Mouse (Mus musculus) adrenal gland (tissue): Measurements from ENCODE around the gene Ccdc73.
"Not testable (repeated sequence)": the region's sequence is repeated elsewhere in the genome, so short reads cannot be mapped to it uniquely, and the experiment has no call there.

Source experiments
- intact Hi-C: fragments of 180-260 bp; cut with DNase I; formaldehyde crosslinking; loops from one replicate; pipeline ENCODE4 v1.15.1; 2025
- long read RNA-seq, 2 experiments: library from polyadenylated mRNA; unstranded; transcript quantifications; one replicate each; pipeline ENCODE4 v2.0.0; 2020; ENCODE audit warnings: borderline replicate concordance in 1 of 2; ENCODE audit not compliant: insufficient replicate concordance in 1 of 2

The Ccdc73 gene
- long read RNA-seq, experiment 1, partial matches to known transcripts: 0 of 3 reads
- long read RNA-seq, experiment 1, other reads (novel, unspliced or antisense): 1 of 3 reads
- long read RNA-seq, experiment 2, partial matches to known transcripts: 0 of 1 reads
- long read RNA-seq, experiment 2, other reads (novel, unspliced or antisense): 1 of 1 reads

DNA sequence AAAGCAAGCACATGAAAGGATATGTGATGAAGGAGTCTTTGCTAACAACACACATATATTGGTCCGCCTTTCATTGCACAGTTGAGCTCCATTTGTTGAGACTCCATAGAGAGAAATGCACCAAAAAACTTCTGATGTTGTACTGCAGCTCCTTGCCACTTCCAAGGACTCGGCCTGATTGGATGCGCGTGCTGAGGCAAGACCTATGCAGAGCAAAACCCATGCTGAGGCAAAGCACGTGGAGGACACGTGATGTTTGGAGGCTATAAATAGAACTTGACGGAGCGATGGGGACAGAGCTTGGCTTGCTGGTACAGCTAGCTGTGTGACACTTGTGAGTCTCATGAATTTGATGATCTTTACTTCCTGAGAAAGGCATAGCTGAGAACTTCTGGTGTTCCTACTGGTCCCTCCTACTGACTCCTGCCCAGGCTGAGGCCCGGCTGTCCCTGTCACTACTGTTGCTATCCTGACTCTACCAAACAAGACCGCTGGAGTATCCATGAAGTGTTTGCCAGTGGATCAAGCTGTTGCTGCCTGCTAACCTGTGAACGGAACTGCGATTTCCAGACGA, at the start of gene Ccdc73:
TSS of gene Ccdc73 (plus strand) at position 524 of the 574 bp plus-strand sequence.
- intact Hi-C loops: no loop called here

DNA sequence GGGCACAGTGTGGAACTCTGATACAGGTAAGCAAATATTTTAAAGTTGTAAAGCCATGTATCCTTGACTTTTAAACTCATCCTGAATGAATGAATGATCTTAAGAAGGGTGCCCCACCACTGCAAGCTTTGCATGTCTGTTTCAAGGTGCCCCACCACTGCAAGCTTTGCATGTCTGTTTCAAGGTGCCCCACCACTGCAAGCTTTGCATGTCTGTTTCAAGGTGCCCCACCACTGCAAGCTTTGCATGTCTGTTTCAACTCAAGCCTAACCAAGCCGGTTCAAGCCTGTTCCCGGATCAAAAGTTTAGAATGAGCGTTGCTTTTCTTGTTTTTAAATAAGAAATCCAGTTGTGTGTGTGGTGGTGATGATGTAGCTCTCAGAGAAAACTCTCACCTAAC, 48.8 kb upstream of the Ccdc73 start:
- intact Hi-C loops: not testable (repeated sequence)

DNA sequence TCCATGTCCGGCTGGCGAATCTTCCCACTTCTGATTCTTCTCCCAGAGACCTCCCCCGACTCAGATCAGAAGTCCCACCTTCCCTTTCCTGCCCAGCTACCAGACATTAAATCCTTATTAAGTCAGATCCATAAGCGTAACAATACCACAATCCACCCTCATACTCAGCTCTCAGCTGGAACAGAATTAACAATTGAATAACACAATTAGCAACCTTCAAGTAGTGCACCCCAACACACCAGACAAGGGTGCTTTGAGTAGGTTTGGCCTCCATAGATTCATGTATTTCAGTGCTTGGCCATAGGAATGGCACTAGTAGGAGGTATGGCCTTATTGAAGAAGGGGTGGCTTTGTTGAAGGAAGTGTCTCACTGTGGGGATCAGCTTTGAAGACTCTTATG, 41.4 kb upstream of the Ccdc73 start:
- intact Hi-C loops: no loop called here

DNA sequence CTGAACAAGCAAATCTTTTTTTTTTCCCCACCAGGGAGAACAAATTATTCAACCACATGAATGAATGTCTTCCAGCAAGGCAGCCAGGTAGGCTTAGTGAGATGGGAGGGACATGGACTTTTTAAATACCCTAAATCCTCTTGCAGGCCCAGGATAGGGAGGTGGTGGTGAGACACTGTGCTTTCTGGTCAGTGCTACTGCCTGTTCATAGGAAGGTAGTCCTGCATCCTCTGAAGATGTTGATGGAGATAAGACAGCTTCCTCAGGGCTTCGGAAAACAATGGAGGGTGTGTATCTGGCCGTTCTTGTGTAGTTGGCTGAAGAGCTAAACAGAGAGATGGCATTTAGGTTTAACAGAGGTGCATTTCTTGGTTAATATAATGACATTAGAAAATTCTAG, 35.1 kb upstream of the Ccdc73 start:
- intact Hi-C loops: no loop called here

DNA sequence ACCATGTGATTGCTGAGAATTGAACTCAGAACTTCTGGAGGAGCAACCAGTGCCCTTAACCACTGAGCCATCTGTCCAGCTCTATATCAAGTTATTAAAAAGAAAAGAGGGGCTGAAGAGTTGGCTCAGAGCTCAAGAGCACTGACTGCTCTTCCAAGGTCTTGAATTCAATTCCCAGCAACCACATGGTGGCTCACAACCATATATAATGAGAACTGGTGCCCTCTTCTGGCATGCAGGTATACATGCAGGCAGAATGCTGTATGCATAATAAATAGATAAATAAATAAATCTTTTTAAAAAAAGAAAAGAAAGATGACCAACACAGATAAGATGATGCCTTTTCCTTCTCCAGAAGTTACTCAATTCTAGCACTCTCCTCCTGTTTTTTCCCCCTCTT, 26.6 kb upstream of the Ccdc73 start:
- intact Hi-C loops: no loop called here

DNA sequence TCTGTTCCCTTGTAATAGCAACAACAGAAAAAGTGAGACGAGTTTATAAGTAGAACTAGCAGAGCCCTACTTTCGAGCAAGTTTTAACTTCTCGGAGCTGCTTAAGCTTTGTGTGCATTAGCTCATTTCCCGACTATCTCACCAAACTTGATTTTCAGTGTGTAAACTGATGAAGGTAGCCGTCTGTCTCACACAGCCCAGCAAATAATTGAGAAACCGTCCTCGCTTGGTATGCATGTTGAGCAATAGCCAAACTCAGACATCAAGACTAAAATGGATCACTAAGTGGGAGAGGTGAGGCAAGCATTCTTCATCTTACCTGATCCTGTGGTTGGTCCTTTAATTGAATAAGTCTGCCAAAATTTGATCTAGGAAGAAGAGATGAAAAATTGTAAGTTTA, 25.9 kb upstream of the Ccdc73 start:
- intact Hi-C loops: no loop called here

DNA sequence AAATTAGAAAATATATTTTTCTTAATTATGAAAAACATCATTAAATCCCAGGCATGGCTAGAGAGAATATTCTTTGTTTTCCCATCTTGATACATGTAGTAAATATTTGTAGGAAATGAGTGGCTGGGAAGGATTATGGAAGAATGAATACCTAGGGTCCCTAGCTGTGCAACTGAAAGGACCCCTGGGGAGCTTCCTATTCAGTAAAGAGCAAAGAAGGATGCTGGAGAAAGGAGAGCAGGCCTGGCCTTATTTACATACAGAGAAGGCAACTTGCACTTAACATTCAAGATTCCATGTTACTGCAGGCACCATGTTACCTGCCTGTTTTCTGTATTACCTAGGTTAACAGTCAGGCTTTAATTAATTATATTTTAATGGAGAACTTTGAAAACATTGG, 25.0 kb upstream of the Ccdc73 start:
- intact Hi-C loops: no loop called here

DNA sequence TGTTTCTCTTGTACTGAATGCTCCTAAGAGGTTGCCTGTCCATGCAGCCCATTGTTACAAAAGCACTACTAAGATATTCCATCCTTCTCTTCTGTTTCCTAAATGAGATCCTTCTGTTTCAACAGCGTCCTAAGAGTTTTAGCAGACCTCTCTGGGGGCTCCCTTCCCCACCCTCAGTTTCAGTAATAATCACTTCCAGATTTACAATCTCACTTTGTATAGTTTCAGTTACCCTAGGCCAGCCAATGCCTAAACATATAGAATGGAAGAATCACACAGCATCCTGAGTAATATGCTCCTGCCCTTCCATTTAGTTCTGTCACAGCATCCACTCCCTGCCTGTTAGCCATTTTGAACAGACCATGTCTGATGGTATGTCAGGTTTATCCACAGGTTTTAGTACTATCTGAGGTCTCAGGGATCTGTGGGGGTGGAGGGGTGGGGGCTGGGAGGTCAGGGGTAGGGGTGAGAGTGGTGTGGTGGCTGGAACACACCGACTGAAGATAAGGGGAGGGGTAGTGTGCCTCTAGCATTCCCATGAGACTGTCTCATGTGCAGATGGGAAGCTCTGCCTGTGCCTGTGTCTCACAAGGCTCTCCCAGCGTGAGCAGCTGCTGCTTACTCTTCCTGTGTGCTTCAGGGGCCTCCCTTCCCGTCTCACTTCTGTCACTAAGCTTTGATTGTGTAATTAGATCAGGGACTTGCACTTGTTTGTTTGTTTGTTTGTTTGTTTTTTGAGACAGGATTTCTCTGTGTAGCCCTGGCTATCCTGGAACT, 20.8 kb upstream of the Ccdc73 start:
- intact Hi-C loops: no loop called here

DNA sequence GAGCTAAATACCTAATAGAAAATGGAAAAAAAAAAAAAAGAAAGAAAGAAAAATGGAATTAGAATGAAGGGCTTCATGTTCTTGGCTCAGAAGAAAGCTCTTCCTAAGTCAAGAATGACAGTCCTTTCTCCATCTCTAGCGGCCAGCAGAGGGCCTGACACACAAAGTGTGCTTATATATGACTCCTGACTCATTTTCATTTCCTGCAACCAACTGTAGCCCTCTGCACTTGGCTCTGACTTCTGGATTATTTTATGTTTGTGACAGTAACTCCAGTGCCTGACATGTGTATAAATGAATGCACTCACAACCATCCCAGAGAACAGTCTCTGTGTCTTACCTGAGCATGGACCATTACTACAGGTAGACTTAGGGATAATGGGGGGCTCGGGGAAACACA, 20.0 kb upstream of the Ccdc73 start:
- intact Hi-C loops: no loop called here

DNA sequence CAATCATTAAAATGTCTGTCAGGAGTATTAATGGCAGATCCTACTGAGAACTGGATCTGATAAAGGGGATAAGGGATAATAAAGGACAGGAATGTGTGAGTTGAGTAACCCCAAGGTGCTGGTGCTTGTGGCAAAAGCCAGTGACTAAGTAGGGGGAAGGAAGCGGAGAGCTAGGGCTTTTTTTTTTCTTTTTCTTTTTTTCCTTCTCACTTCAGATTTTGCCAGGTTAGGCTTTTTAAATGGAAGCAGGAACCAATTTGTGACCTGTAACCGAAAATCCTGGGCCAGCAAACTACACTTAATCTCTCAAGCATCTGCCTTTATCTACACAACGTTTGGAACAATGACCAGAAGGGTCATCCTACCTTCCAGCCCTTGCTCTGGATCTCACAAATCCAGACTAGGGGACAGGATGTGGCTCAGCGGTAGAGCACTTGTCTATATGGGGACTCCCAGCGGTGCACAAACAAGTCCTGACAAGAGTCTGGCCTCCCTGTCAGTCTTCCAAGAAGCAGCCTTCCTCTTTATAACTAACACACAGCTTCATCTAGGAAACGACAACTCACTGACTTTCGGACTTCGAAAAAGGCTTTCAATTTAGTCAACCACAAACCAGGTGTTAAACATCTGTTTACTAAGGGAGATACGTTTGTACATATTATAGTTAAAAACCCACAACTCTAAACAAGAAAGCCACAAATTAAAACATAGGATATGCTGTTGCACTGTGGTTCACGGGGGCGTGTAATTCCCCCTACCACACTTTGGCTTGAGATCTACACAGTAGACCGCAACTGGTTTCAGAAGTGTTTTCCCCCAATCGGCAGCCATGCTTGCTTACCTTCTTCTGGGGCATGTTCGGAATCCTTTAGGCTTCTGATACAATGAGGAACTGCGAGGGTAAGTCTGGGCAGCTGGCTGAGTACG, 19.1 kb upstream of the Ccdc73 start:
- intact Hi-C loops: no loop called here

DNA sequence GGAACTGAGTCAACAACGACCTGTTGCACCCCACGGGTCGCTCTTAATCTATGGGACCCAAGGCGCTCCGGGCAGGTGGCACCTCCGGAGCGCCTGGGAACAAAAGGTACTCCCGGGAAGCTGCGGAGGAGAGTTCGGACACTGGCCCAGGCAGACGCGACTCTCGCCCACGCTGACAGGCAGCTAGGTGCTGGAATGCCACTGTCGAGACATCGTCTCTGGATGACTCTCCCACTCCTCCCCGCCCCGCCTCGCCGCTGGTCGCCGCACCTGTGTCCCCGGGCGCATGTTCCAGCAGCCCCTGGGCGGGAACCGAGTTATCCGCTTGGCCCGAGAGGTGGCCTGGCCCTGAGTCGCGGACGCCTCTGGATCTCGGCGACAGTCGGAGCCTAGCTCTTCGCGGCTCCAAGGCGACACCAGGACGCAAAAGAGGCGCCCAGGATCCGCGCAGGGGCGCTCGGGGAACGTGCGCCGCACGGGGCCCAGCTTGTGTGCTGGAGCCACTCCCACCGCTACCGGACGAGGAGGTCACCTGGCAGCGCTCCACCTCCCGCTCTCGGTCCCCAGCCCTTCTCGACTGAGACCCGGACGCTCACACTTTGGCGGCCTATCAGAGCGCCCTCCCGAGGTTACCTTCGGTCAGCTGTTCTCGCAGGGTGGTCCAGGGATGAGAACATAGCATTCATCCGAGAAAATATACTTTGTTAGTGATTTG, 18.2 kb upstream of the Ccdc73 start, which contains the start of gene Prrg4:
TSS of gene Prrg4 (minus strand) at position 601 of the 715 bp plus-strand sequence.
- intact Hi-C loops: no loop called here

DNA sequence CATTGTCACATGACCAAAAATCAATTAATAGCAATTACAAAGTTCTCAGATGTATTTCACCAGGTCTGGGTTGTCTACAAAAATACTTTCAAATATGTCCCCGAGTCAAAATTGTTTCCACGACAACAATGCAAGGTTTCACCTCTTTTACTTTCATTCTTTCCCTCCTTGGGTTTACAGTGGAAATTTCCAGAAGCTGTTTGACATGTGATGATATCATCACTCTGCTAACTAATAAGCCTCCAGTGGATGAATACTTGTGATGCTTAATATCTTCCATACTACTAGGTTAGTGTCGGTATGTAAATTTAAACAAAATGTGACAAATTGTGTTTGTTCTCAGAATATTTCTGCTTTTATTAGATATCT, 17.6 kb upstream of the Ccdc73 start:
- intact Hi-C loops: no loop called here

DNA sequence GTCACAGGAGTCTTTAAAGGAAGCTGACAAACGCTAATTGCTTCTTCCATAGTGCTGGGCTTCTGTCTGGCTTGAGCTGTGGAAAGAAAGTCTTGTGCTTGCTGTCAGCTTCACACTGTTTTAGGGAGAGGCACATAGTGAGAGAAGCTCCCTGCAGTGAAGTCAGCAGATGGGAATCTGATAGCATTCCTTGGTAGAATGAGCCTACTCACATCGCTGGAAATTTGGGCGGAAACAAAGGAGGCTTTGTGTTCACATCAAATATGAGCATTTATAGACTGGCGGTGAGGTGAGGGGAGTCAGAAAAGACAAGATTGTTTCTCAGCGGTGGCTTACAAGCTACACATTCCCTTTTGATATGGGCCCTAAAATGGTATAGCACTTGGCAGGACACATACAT, 15.9 kb upstream of the Ccdc73 start:
- intact Hi-C loops: no loop called here

DNA sequence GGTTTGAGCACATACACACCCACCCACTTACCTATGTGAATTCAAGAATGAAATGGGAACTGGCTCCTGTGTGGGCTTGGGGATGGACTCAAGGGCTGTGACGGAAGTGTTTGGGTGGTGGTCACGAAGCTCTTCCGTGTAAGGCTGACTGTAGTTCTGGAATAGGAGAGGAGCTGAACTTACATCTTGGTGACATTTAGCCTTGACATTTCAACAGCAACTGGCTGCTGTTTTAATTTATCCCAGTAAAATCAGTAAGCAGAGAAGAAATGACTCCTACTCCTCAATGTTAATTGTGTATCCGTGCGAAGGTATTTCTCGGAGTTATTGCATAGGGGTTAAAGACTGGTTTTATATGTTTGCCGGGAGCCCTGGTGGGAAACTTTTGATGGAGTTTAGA, 15.1 kb upstream of the Ccdc73 start:
- intact Hi-C loops: no loop called here

DNA sequence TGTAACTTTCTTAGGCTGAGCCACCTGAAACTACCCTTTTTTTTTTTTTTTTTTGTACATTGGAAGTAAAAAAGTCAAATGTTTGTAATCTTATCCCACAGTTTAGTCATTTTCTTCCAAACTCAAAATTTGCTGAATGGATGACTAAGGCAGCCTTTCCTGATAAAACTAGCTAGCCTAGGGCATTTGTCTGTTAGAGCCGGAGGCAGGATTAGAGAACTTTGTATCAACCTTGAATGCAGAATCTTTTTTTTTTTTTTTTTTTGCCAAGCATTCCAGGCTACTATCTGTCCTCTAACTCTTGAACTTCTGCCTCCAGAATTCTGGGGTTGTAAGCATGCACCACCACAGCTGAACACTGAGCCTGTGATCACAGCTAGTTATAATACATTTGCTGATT, 12.8 kb upstream of the Ccdc73 start:
- intact Hi-C loops: no loop called here

DNA sequence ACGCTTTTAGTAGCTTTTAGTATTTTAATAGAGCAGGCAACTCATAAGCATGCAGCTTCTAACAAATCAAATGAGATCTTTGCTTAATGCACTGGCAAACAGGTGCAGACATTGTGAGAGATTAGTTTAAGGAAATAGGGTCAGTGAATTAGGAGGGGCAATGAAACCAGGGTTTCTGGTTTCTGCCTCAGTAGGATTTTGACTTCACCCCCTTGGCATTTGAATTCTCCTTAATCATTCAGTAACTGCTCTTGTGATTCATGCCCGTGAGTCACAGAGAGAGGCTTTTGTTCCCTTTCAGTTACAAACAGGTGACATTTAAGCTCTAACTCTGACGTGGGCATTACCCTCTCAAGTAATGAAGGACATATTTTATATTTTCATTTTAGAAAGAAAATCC, 11.9 kb upstream of the Ccdc73 start:
- intact Hi-C loops: no loop called here

DNA sequence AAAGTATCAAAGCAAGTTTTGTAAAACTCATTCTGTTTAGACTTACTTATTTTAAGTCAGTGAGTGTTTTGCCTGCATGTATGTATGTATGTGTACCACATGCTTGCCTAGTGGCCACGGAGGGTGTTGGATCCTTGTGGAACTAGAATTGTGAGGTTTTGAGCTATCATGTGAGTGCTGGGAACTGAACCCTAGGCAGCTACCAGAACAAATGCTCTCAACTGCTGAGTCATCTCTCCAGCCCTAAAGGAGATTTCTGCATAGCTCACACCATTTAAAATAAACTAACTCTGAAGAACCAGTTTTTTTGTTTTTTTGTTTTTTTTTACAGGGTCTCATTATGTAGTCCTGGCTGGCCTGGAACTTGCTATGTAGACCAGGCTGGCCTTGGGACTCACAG, 11.4 kb upstream of the Ccdc73 start:
- intact Hi-C loops: no loop called here

DNA sequence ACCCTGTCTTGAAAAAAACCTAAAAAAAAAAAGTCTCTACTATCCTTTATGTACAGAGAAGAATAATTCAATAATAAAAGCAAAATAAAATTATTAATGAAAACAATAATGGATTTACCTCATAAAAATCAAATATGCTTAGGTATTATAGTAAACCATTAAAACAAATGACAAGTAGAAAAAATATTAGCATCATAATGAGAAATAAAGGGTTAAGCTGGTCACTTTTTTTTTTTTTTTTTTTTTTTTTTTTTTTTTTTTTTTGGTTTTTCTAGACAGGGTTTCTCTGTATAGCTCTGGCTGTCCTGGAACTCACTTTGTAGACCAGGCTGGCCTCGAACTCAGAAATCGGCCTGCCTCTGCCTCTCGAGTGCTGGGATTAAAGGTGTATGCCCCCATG, 9.5 kb upstream of the Ccdc73 start:
- intact Hi-C loops: not testable (repeated sequence)

DNA sequence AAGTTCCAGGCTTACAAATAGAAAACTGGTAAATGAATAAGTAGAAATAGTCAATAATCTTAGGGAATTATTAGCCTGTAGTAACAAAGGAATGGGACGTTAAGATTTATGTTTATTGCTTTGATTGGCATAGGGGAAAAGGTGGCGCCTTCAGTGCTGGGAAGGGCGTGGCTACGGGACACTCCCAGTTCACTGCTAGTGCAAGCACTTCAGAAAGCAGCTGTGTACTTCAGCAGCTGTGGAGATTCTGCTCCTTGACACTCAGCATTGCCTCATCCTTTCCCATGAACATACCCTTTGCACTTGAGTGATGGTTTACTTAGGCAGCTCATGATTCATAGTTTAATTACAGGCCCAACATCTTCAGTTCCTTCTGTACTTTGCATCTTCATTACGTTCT, 8.5 kb upstream of the Ccdc73 start:
- intact Hi-C loops: no loop called here

DNA sequence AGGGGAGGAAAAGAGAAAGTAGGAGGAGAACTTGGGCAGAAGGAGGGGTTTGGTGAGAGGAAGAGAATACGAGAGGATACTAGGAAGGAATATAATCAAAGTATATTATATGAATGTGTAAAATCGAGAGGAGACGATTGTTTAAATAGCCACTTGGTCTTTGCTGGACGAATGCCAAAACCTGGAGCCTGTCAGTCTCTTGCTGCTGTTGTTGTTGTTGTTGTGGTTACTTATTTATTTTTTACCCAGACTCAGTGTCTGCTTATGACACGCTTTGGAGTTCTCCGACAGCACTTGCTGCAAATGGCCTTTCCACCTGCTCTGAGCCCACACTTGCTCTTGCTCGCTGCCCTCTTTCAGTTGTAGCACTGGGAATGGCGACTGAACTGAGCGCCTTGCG, 7.2 kb upstream of the Ccdc73 start:
- intact Hi-C loops: no loop called here

DNA sequence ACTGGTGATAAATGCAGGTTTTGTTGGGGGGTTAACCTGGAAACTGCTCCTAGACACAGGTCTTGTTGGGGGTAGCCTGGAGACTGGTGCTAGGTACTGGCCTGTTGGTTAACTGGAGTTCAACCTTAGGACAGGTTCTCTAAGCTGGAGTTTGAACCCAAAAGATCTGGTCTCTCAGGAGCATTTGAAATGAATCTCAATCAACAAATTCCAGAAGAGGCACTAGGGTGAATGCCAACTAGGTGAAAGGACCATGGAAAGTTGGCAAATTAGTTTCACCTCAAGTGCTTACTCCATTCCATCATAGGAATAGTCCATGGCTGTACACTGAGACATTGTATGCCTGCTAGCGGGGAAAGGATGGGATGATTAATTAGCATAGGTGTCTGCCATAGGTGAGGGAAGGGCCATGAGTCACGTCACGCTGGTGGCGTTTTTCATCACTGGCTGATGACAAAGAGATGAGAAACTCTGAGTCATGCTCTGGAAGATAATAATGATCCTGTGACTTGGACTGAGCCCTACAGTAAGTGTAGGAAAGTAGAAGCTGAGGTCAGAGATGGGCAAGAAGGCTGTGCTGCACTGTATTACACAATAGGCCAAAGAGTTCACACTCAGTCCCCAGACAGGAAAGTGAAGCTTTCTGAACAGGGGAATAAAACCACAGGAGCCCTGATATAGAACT, 3.3 kb upstream of the Ccdc73 start:
- intact Hi-C loops: no loop called here
